Mouse (Mus musculus): ENCODE results near the gene Wdfy2. TPM values are rescaled to one million over a fixed set of nuclear protein-coding genes. Genes with fewer than 3 reads are reported as not detected.

The Wdfy2 gene
- polyA plus RNA-seq, 1 experiment from 2014 or later, result 4.0 TPM

DNA sequence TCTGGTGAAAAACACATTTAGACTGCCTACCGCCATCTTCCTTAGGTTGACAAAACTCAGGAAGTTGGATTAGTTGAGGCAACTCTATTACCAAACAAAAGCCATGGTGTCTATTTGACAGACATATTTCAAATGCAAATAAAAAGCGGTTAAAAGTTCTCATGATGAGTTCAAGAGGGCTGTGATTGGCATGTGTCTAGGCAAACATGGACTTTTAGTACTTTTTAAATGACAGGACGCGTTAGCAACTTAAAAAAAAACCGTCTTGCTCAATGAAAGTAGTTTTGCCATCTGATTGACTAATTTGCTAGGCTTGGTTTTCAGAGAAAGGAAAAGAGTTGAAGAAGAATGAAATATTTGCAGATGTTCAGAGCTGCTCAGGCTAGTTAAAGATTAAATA, 83.9 kb downstream of the Wdfy2 start:
- H3K4me3 ChIP-seq (replicated peaks), result no peak overlapping the region
- H3K9ac ChIP-seq, result no peak overlapping the region
- no peak for ATAC-seq
- H3K36me3 ChIP-seq, result no peaks in the 10 kb centered on the region
- H3K4me1 ChIP-seq (replicated peaks), result no peaks in the 10 kb centered on the region
- H3K27ac ChIP-seq, result no peak overlapping the region
- no peaks in the 10 kb centered on the region for H3K27me3 ChIP-seq (replicated peaks)
- WGBS, result 81% methylated on average over 5 of the region's 5 CpGs
- H3K9me3 ChIP-seq, result no peaks in the 10 kb centered on the region
- H3K4me2 ChIP-seq (replicated peaks), result no peak overlapping the region

GRCm38 (mm10) chr14:62922637-62923036, 85.2 kb downstream of the Wdfy2 start:
- no peak overlapping the region for H3K4me2 ChIP-seq (replicated peaks)
- H3K36me3 ChIP-seq, result no peaks in the 10 kb centered on the region
- no peak overlapping the region for H3K4me3 ChIP-seq (replicated peaks)
- H3K27me3 ChIP-seq (replicated peaks), result no peaks in the 10 kb centered on the region
- H3K4me1 ChIP-seq (replicated peaks), result no peaks in the 10 kb centered on the region
- no peaks in the 10 kb centered on the region for H3K9me3 ChIP-seq
- no peak overlapping the region for H3K27ac ChIP-seq
- ATAC-seq, result no peak
- no peak overlapping the region for H3K9ac ChIP-seq

DNA sequence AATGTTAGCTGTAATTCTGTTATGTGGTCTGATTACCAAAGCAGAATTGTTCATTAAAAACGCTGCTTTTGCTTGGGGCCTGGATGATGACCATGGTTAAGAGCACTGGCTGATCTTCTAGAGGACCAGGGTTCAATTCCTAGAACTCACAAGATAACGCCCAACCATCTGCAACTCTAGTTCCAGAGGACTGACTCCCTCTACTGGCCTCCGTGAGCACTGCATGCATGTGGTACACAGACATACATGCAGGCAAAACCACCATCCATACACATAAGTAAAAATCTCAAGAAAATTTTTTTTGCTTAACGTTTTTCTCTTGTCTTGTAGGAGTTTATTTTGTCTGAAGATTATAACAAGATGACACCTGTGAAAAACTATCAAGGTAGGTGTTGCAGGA, 87.3 kb downstream of the Wdfy2 start:
- no peaks in the 10 kb centered on the region for H3K9me3 ChIP-seq
- H3K27ac ChIP-seq, result no peak overlapping the region
- no peaks in the 10 kb centered on the region for H3K27me3 ChIP-seq (replicated peaks)
- H3K9ac ChIP-seq, result no peak overlapping the region
- no peaks in the 10 kb centered on the region for H3K36me3 ChIP-seq
- 82% methylated on average over 4 of the region's 4 CpGs for WGBS
- no peak for ATAC-seq
- no peak overlapping the region for H3K4me3 ChIP-seq (replicated peaks)
- no peaks in the 10 kb centered on the region for H3K4me1 ChIP-seq (replicated peaks)
- no peak overlapping the region for H3K4me2 ChIP-seq (replicated peaks)

GRCm38 (mm10) chr14:62928101-62928541, 90.6 kb downstream of the Wdfy2 start:
- no peak overlapping the region for H3K4me3 ChIP-seq (replicated peaks)
- H3K4me2 ChIP-seq (replicated peaks), result no peak overlapping the region
- no peak for ATAC-seq
- no peaks in the 10 kb centered on the region for H3K27me3 ChIP-seq (replicated peaks)
- no peak overlapping the region for H3K9ac ChIP-seq
- H3K4me1 ChIP-seq (replicated peaks), result no peaks in the 10 kb centered on the region
- no peak overlapping the region for H3K27ac ChIP-seq
- WGBS, result 70% methylated on average over 5 of the region's 5 CpGs
- H3K9me3 ChIP-seq, result no peaks in the 10 kb centered on the region
- no peaks in the 10 kb centered on the region for H3K36me3 ChIP-seq

GRCm38 (mm10) chr14:62935361-62935760, 97.9 kb downstream of the Wdfy2 start:
- 84% methylated on average over 9 of the region's 9 CpGs for whole genome bisulfite sequencing
- Histone ChIP-seq H3K27ac (no peak overlapping the region), H3K4me3 (replicated peaks) (no peak overlapping the region), H3K9ac (no peak overlapping the region), H3K9me3 (no peaks in the 10 kb centered on the region), H3K4me2 (replicated peaks) (no peak overlapping the region), H3K4me1 (replicated peaks) (no peaks in the 10 kb centered on the region), H3K36me3 (no peaks in the 10 kb centered on the region; the same call in 1 of the 2 replicates), H3K27me3 (replicated peaks) (no peaks in the 10 kb centered on the region)
- no peak for ATAC-seq

GRCm38 (mm10) chr14:62936631-62937380, 99.3 kb downstream of the Wdfy2 start:
- Histone ChIP-seq H3K9me3 (no peaks in the 10 kb centered on the region), H3K4me2 (replicated peaks) (no peak overlapping the region), H3K27me3 (replicated peaks) (no peaks in the 10 kb centered on the region), H3K4me3 (replicated peaks) (no peak overlapping the region), H3K27ac (no peak overlapping the region), H3K36me3 (no peaks in the 10 kb centered on the region; the same call in 1 of the 2 replicates), H3K4me1 (replicated peaks) (no peaks in the 10 kb centered on the region), H3K9ac (no peak overlapping the region)
- 90% methylated on average over 6 of the region's 6 CpGs for WGBS
- no peak for ATAC-seq

DNA sequence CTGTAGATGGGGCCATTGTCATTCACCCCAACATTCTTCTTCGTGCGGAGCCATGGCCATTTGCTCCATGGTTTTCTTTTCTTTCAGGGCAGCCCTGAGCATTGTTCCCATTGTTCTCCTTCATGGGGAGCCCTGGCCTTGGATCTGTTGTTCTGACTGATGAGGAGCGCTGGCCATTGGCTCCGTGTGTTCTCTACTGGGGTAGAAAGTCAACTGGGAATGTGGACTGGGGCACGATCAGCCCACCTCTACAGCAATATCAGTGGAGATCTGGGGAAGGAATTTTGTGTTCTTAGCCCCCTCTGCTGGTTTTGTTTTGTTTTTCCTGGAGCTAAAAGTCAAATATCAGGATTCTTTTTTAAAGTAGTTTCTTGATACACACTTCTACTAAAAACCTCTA, 100.2 kb downstream of the Wdfy2 start:
- no peak for ATAC-seq
- H3K4me2 ChIP-seq (replicated peaks), result no peak overlapping the region
- H3K27me3 ChIP-seq (replicated peaks), result no peaks in the 10 kb centered on the region

GRCm38 (mm10) chr14:62939435-62939834, 102.0 kb downstream of the Wdfy2 start:
- Histone ChIP-seq H3K27ac (no peak overlapping the region), H3K9ac (no peak overlapping the region), H3K9me3 (no peaks in the 10 kb centered on the region), H3K36me3 (no peaks in the 10 kb centered on the region; the same call in 1 of the 2 replicates), H3K4me2 (replicated peaks) (no peak overlapping the region), H3K4me3 (replicated peaks) (no peak overlapping the region), H3K4me1 (replicated peaks) (no peaks in the 10 kb centered on the region), H3K27me3 (replicated peaks) (no peaks in the 10 kb centered on the region)
- ATAC-seq, result no peak
- 94% methylated on average over 3 of the region's 3 CpGs for WGBS

More for the DNA sequence above, 100.2 kb downstream of the Wdfy2 start:
- H3K4me1 ChIP-seq (replicated peaks), result no peaks in the 10 kb centered on the region
- no peak overlapping the region for H3K4me3 ChIP-seq (replicated peaks)
- no peaks in the 10 kb centered on the region for H3K9me3 ChIP-seq
- 74% methylated on average over 5 of the region's 5 CpGs for WGBS
- H3K27ac ChIP-seq, result no peak overlapping the region
- no peaks in the 10 kb centered on the region; the same call in 1 of the 2 replicates for H3K36me3 ChIP-seq
- no peak overlapping the region for H3K9ac ChIP-seq

DNA sequence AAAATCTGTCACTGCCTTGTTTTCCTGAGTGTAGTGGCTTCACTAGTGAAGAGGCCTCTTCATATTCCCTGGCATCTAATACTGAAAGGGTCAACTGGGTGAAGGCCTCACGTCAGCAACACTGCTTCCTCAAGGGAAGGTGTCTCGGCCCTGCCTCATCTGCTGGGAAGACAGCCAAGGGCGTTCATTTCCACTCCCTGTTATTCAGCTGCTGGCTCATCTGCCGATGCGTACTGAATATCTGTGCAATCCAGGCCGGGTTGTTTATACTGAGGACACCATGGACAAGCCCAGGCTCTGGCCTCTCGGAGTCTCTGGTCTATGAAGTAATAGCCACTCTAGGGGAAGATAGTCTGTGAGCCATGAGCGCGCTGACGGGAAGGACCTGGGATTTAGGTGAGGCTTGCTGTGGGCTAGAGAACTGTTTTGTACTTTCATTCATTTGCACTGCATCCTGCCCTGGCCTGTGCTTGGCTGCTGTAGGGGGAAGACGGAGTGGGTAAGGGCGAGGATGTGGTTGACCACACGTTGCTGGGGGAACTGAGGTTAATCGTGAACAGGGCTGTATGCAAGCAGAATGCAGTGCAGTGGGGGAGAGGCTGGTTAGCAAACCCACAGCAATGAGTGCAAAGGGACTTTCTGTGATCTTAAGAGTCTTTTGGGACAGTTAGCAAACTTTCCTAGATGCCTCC, 103.1 kb downstream of the Wdfy2 start:
- no peaks in the 10 kb centered on the region for H3K4me1 ChIP-seq (replicated peaks)
- WGBS, result 59% methylated on average over 14 of the region's 14 CpGs
- H3K27ac ChIP-seq, result no peak overlapping the region; the same call in 1 of the 2 replicates
- no peaks in the 10 kb centered on the region; the same call in 1 of the 2 replicates for H3K36me3 ChIP-seq
- H3K9ac ChIP-seq, result no peak overlapping the region
- H3K9me3 ChIP-seq, result no peaks in the 10 kb centered on the region
- H3K4me3 ChIP-seq (replicated peaks), result no peak overlapping the region
- no peak overlapping the region for H3K4me2 ChIP-seq (replicated peaks)
- no peaks in the 10 kb centered on the region for H3K27me3 ChIP-seq (replicated peaks)
- ATAC-seq, result no peak

DNA sequence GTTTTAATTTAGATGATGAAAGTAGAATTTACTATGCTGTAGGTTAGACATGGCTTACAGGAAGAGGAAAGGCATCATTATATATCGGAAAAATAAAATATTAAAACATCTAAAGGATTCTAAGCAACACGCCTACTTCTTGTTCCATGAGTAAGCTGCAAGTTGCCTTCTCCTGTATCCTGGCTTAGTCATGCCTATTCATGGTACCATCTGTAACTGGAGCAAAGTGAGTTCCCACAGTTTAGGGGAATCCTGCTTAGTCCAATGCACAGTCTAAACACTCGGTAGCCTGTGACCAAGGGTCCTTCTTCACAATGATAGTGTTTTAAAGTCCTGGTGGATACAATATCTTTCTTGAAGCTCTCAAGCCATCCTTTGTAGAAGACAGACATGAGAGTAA, 109.3 kb downstream of the Wdfy2 start:
- no peak for ATAC-seq
- H3K27me3 ChIP-seq (replicated peaks), result no peaks in the 10 kb centered on the region
- H3K27ac ChIP-seq, result no peak overlapping the region
- no peaks in the 10 kb centered on the region for H3K9me3 ChIP-seq
- no peak overlapping the region for H3K4me3 ChIP-seq (replicated peaks)
- WGBS, result 96% methylated on average over 3 of the region's 3 CpGs
- H3K4me1 ChIP-seq (replicated peaks), result no peaks in the 10 kb centered on the region
- H3K4me2 ChIP-seq (replicated peaks), result no peak overlapping the region
- H3K36me3 ChIP-seq, result peaks cover 3% of the 10 kb centered on the region; the same call in 1 of the 2 replicates
- H3K9ac ChIP-seq, result no peak overlapping the region

DNA sequence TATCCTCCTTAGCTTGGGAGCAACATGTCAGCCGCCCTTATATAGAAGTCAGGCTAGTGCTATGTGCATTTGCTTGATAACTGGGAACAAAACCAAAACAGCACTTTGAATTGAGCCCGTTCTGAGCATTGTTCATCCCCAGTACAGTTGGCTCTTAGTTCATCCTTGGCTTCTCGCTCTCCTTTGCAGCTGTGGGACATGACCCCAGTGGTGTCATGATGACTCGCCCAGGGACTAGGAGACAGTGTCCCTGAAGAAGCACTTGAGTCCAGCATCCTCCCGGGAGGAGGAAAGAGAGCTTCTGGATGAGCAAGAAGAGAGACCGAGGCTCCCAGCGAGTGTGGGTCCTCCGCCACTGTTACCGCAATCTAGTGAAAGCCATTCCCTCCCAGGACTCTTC, 118.6 kb downstream of the Wdfy2 start:
- WGBS, result 87% methylated on average over 9 of the region's 9 CpGs

DNA sequence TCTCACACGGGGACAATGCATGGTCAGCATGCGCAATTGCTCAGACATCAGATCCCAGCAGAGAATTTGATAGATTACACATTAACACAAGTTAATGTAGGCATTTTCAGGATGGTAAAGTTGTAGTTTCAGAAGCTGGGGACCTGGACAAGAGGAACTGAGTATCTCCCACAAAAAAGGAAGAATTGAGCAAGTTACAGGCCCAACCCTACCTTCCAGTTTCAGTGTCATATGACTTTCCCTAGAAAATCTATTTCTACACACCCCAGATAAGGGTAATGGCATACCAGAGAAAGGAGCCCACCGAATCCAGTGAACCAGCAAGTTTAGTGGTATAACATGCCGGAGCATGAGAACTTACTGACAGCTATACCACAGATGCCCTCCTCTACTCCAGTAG, 126.2 kb downstream of the Wdfy2 start:
- Histone ChIP-seq H3K36me3 (0 out of 2 replicates have a peak, but pooled peaks cover 3% of the 10 kb centered on the region), H3K9ac (no peak overlapping the region), H3K4me1 (replicated peaks) (no peaks in the 10 kb centered on the region), H3K27ac (no peak overlapping the region), H3K9me3 (no peaks in the 10 kb centered on the region), H3K4me3 (replicated peaks) (no peak overlapping the region), H3K27me3 (replicated peaks) (no peaks in the 10 kb centered on the region), H3K4me2 (replicated peaks) (no peak overlapping the region)
- 84% methylated on average over 4 of the region's 4 CpGs for WGBS
- ATAC-seq, result no peak

More for the DNA sequence above, 118.6 kb downstream of the Wdfy2 start:
- H3K4me2 ChIP-seq (replicated peaks), result no peak overlapping the region
- H3K9ac ChIP-seq, result no peak overlapping the region
- H3K4me1 ChIP-seq (replicated peaks), result no peaks in the 10 kb centered on the region
- H3K27ac ChIP-seq, result no peak overlapping the region
- no peak for ATAC-seq
- H3K36me3 ChIP-seq, result 0 out of 2 replicates have a peak, but pooled peaks cover 5% of the 10 kb centered on the region
- H3K9me3 ChIP-seq, result no peaks in the 10 kb centered on the region
- H3K27me3 ChIP-seq (replicated peaks), result no peaks in the 10 kb centered on the region
- no peak overlapping the region for H3K4me3 ChIP-seq (replicated peaks)
